Mouse (Mus musculus) ES-E14 (cell line): Measurements from ENCODE around the gene Plppr1. TPM values are rescaled to one million over a fixed set of nuclear protein-coding genes. Genes with fewer than 3 reads are reported as not detected.

ENCODE experiments used
- DNase-seq: peaks from one replicate; pipeline ENCODE4 v3.0.0-alpha.2; 2013; ENCODE audit warnings: low read depth, low spot score
- H3K27ac ChIP-seq: 2 replicates; pipeline ENCODE4 v1.5.1; 2012; ENCODE audit warnings: low read depth, mild to moderate bottlenecking, low read length, moderate library complexity, mixed read lengths; ENCODE audit not compliant: poor library complexity, insufficient read depth, severe bottlenecking
- H3K36me3 ChIP-seq: 2 replicates; pipeline ENCODE4 v1.6.1; 2012; ENCODE audit warnings: mild to moderate bottlenecking, low read length, moderate library complexity, mixed read lengths; ENCODE audit not compliant: control insufficient read depth, poor library complexity, insufficient read depth, severe bottlenecking
- H3K4me1 ChIP-seq, 2 experiments: fragments of 150-350 bp in 1 of 2; sonication (generic) in 1 of 2; 2 replicates each; pipeline ENCODE4 v1.6.1; 2012; ENCODE audit warnings: low read length in 2 of 2, mild to moderate bottlenecking in 1 of 2, mixed read lengths in 1 of 2; ENCODE audit not compliant: control insufficient read depth in 2 of 2, insufficient read depth in 2 of 2, poor library complexity in 1 of 2
- H3K4me3 ChIP-seq, 2 experiments: fragments of 150-350 bp in 1 of 2; sonication (generic) in 1 of 2; 2 replicates each; pipeline ENCODE4 v1.5.1; 2012; ENCODE audit warnings: low read length in 2 of 2, low read depth in 1 of 2, mild to moderate bottlenecking in 1 of 2, mixed read lengths in 1 of 2; ENCODE audit not compliant: insufficient read depth in 1 of 2, poor library complexity in 1 of 2, severe bottlenecking in 1 of 2
- H3K9ac ChIP-seq: 2 replicates; pipeline ENCODE4 v1.6.1; 2012; ENCODE audit warnings: low read depth, mild to moderate bottlenecking, low read length, mixed read lengths; ENCODE audit not compliant: poor library complexity, insufficient read depth, severe bottlenecking
- H3K9me3 ChIP-seq: fragments of 150-350 bp; sonication (generic); 2 replicates; pipeline ENCODE4 v1.6.1; 2012; ENCODE audit warnings: low read depth, mild to moderate bottlenecking, low read length; ENCODE audit not compliant: control insufficient read depth, insufficient read depth
- CHD2 ChIP-seq: IDR thresholded peaks from 2 replicates; pipeline ENCODE4 v1.6.1; 2014; ENCODE audit warnings: mild to moderate bottlenecking, low read depth, low read length, inconsistent platforms
- HCFC1 ChIP-seq: IDR thresholded peaks from 2 replicates; pipeline ENCODE4 v1.6.1; 2012; ENCODE audit warnings: low read length, inconsistent platforms, borderline replicate concordance; ENCODE audit not compliant: insufficient read depth
- MAFK ChIP-seq: IDR thresholded peaks from 2 replicates; pipeline ENCODE4 v1.6.1; 2014; ENCODE audit warnings: mild to moderate bottlenecking, low read depth, low read length, inconsistent platforms; ENCODE audit not compliant: insufficient read depth
- ZC3H11A ChIP-seq: IDR thresholded peaks from 2 replicates; pipeline ENCODE4 v1.6.1; 2012; ENCODE audit warnings: low read depth, mild to moderate bottlenecking, inconsistent platforms, low read length, borderline replicate concordance
- ZNF384 ChIP-seq: IDR thresholded peaks from 2 replicates; pipeline ENCODE4 v1.6.1; 2012; ENCODE audit warnings: low read depth, low read length, inconsistent platforms
- in situ Hi-C, 2 experiments: fragments of 600-800 bp; cut with MboI; formaldehyde crosslinking; loops; one replicate each; pipeline ENCODE4 v1.15.1; 2025; ENCODE audit warnings: low sequenced_read_pairs in 2 of 2, inconsistent platforms in 1 of 2; ENCODE audit not compliant: unreplicated experiment in 2 of 2
- total RNA-seq: library from RNA; depleted of rRNA; stranded (reverse); fragments of 300-350 nt; gene quantifications from 2 replicates; pipeline ENCODE4 v1.2.3, GENCODE M21; 2012

Gene Plppr1
- total RNA-seq, 1 experiment = 0.18 TPM

DNA sequence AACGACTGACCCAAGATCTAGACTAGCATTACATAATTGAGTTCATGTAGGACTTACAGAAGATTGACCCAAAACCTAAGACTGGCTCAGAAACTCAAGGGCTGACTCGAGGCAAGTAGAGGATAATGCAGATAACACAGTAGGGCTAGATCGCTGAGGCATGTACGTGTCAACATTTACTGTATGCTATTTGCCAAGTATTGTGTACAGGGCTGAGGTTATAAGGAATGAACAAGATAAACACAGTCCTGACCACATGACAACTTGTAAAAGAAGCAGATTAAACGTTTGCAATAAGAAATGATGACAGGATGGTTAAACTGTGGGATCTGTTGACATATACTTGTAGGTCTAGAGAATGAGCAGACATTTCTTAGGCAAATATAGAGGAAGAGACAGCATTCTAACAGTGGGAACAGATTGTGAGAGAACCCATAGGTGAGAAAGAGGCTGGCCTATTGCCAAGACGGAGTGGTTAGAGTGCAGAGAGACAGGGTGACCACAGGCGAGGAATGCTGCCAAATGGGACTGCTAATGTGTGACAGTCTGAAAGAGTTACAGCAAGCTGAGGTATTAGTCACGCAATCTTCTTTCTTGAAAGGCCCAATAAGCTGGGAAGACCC, 138.2 kb downstream of the Plppr1 start:
- H3K4me3 ChIP-seq = no peak overlapping the region
- in situ Hi-C loops = no loop called here
- no peak for DNase-seq

DNA sequence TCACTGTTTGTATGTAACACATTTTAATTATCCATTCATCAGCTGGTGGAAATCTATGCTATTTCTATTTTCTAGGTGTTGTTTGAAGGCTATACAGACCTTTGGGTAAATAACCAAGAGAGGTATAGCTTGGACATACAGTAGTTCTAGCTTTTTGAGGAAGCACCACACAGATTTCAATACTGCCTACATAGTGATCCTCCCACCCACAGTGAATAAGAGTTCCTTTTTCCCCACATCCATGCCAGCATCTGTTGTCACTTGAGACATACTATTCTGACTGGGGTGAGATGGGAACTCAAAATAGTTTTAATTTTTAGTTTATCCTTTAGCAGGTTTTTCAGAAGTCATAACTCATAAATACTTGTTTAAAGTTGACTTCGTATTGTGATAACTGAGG, 151.4 kb downstream of the Plppr1 start:
- Histone ChIP-seq H3K9me3 (no peaks in the 10 kb centered on the region), H3K27ac (no peak overlapping the region), H3K9ac (no peak overlapping the region), H3K4me3 (no peak overlapping the region), H3K4me1 (no peaks in the 10 kb centered on the region), H3K36me3 (no peaks in the 10 kb centered on the region)
- DNase-seq = no peak
- no peak for TF ChIP-seq CHD2
- TF ChIP-seq HCFC1 = no peak
- no peak for TF ChIP-seq ZC3H11A
- TF ChIP-seq ZNF384 = no peak
- TF ChIP-seq MAFK = no peak
- in situ Hi-C loops = no loop called here

More for the DNA sequence above, 138.2 kb downstream of the Plppr1 start:
- H3K9me3 ChIP-seq = no peaks in the 10 kb centered on the region
- no peak for TF ChIP-seq MAFK
- TF ChIP-seq ZNF384 = no peak
- TF ChIP-seq CHD2 = no peak
- TF ChIP-seq HCFC1 = no peak
- no peak for TF ChIP-seq ZC3H11A
- no peaks in the 10 kb centered on the region for H3K4me1 ChIP-seq
- H3K9ac ChIP-seq = no peak overlapping the region
- H3K27ac ChIP-seq = no peak overlapping the region
- H3K36me3 ChIP-seq = no peaks in the 10 kb centered on the region

DNA sequence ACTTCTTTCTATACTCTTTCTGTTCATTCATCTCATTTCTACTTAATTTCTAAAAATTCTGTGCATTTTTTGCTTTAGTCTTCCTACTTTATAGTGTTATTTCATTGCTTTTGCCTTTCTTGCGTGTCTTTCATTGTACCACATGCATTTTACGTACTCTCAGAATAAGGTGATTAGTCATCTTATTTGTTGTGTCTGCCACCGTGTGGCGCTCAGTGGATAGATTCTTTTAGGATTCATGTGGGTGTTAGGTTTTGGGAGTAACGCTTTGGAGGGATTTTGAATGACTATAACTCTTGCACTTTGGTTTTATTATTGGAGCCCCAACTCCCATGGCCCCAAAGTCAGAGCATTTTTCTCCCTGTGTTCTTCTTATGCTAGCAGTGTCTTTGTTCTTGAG, 152.5 kb downstream of the Plppr1 start:
- no peak for TF ChIP-seq ZNF384
- no peak; the same call in 1 of the 2 replicates for TF ChIP-seq ZC3H11A
- no peak for TF ChIP-seq HCFC1
- no peak for TF ChIP-seq CHD2
- no peak overlapping the region for H3K27ac ChIP-seq
- H3K9me3 ChIP-seq = no peaks in the 10 kb centered on the region
- no peak overlapping the region for H3K9ac ChIP-seq
- no peaks in the 10 kb centered on the region for H3K4me1 ChIP-seq
- H3K36me3 ChIP-seq = no peaks in the 10 kb centered on the region
- in situ Hi-C loops = no loop called here
- H3K4me3 ChIP-seq = no peak overlapping the region
- no peak for DNase-seq

DNA sequence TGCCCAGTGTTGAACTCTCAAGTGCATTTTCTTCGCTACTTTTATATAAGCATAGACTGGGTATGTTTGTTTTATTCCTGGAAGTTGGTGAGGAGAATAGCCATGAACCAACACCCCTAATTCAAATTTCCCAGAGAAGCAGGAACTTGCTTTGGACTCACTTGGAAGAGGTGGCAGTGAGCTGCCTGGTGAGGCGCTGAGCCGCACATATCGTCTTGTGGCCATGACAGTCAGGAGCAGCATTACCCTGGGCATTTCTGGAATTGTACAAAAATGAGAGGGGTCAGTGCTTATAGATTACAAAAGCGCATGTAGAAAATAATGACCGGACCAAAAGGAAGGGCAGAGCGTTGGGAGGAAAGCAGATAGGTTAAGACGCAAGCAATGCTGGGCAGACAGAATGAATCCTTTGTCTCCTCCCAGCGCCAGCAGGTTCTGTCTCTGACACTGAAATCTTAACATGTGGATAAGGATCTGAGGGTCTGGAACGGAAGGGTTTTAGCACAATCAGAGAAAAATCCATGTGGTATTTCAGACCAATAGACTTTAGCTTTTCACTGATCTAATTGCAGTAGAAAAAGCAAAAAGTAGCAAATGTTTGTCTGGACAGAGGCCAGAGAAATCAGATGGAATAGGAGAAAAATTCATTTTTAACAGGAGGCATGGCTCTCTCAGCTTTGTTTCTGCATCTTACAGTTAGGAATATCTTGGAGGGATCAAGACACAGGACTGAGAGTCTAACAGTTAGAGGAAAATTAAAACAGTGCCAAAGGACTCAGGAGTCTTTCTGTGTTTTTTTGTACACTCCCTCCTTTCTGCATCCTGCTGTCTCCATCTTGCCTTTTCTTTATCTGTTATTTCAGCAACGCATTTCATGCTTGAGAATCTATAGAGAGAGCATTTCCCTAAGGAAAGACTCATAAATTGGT, 153.8 kb downstream of the Plppr1 start:
- H3K27ac ChIP-seq = no peak overlapping the region
- H3K36me3 ChIP-seq = no peaks in the 10 kb centered on the region
- H3K4me3 ChIP-seq = no peak overlapping the region
- in situ Hi-C loops = no loop called here
- DNase-seq = no peak
- no peak overlapping the region for H3K9ac ChIP-seq
- H3K4me1 ChIP-seq = no peaks in the 10 kb centered on the region
- TF ChIP-seq ZNF384 (no peak), MAFK (no peak), HCFC1 (no peak), CHD2 (no peak), ZC3H11A (no peak)
- no peaks in the 10 kb centered on the region for H3K9me3 ChIP-seq
